Mouse (Mus musculus) CD4-positive, CD25-positive, alpha-beta regulatory T cell, adult 4 months (primary cell): ENCODE measurements around the gene Vmn2r59. TPM values are rescaled to one million over a fixed set of nuclear protein-coding genes. Genes with fewer than 3 reads are reported as not detected.
"Not testable (repeated sequence)": the region's sequence is repeated elsewhere in the genome, so short reads cannot be mapped to it uniquely, and the experiment has no call there.

Source experiments
- ATAC-seq: one replicate; pipeline ENCODE4 v1.8.0; 2017
- polyA plus RNA-seq, 2 experiments: library from polyadenylated mRNA; unstranded; fragments of 100-300 nt; shearing (Covaris generic); gene quantifications; one replicate each; pipeline ENCODE4 v1.2.1; 2017

Vmn2r59 gene
- under 1 TPM in 1 of 2 experiments, not detected in 1; 0.05 TPM for polyA plus RNA-seq

DNA sequence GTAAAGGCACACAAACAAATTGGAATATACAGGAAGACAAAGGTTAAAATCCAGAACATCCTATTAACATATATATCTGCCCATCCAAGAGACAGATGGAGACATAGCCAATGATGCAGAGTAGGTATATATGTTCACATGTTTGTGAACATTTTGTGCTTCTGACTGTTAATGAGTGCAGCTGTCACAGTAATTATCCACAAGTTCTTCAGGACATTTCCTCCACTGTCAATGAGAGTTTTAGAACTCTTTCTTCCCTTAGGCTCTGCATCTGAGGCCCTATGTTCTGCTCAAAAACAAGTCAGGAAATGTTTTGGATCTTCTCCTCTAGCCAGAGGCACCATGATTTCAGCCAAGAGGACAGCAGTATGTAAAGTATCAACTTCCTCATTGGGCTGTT is at the start of gene Vmn2r59:
Gene Vmn2r59, minus strand, starts transcription at position 101 of the 400 bp plus-strand sequence.
- no peak for ATAC-seq

DNA sequence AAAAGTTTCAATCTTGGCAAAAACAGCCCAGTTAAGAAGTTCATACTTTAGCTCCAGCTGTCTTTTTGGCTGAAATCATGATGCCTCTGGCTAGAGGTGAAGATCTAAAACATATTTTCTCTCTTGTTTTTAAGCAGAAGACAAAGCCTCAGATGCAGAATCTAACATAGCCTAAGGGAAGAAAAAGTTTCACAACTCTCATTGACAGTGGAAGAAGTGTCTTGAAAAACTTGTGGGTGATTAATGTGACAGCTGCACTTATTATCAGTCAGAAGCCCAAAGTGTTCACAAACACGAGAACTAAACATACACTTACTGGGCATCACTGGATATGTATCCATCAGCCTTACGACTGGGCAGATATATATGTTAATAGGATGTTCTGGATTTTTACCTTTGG is 48.6 kb upstream of the Vmn2r59 start, which contains the start of gene Vmn2r60:
Gene Vmn2r60, plus strand, starts transcription at position 301 of the 400 bp plus-strand sequence.
- ATAC-seq, result no peak

DNA sequence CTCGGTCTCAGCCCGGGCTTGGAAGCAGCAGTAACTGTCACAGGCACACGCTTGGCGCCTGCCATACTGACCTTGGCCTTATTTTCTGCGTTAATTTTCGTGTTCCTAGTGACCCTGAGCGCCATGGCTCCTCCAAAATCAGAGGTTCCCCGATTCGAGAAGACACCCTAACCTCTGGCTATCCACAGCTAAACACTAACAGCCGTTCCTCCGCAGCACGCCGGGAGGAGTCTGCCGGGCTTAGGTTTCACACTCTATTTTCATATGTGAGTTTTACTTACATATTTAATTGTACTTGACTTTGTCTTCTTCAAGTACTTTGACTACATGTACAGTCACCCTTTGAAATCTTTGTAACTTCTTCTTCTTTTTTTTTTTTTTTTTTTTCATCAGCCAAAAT is 48.2 kb upstream of the Vmn2r59 start:
- ATAC-seq, result not testable (repeated sequence)

Other genes with a start within 250 kb of the Vmn2r59 start
- not detected for gene Vmn2r58, start 186.3 kb downstream of the Vmn2r59 start, polyA plus RNA-seq
- gene Vmn2r60, start 48.7 kb upstream of the Vmn2r59 start, polyA plus RNA-seq, result under 1 TPM in 1 of 2 experiments, not detected in 1; 0.05 TPM
- gene Vmn2r61, start 201.0 kb upstream of the Vmn2r59 start, polyA plus RNA-seq, result not detected